Comparison of ENCODE assay signal across 15 mouse cellular contexts in the genomic region with DNA sequence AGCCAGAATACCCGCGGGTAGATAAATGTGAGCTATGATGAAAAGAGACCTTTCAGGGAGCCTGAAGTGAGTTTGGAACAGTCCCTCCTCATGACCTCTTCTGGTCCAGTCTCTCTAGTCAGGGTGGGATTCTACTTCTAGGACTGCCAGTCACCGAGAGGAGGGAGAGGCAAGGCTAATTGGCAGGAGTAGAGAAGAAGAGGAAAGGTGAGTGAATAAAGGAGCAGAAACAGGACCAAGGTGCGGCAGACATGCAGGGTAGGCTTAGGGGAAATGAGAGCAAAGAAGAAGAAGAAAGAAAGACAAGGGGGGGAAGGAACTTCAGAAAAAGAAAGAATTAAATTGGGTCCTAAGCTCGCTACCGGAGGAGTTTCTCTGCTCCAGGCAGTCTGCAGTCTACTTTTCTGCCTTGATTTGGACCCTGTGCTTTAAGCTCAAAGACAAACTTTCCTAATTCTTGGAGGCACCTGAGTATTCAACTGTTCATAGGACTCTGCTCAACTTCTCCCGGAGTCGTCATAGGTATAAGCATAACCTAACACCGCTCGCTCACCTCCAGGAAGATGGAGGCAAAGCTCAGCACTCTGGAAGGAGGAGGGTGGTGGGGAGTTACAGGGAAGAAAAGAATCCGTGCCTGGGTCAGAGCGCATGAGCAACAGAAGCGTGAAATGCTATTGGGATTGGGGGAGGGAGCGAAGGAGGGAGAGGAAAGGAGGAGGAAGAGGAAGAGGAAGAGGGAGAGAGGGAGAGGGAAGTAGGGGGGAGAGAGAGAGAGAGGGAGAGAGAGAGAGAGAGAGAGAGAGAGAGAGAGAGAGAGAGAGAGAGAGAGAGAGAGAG. TPM values are rescaled to one million over a fixed set of nuclear protein-coding genes. Genes with fewer than 3 reads are reported as not detected.
DNase-seq lines count a peak whose midpoint lies in the region; ATAC-seq lines count a peak whose summit lies in the region.
"Had no signal": no experiment of that assay in that cellular context is flagged by ENCODE, and none has a peak within 500 bp of the region (broad histone marks: within the 10 kb centered on the region; RNA-seq: fewer than 3 reads in every experiment).

No protein-coding gene starts in this region.

- peaks cover 11% of the 10 kb centered on the region; the same call in 1 of the 2 replicates for H3K4me1 ChIP-seq in hindbrain, embryonic 12.5 days

- peak; percentile 47; the same call in 1 of the 2 replicates for ATAC-seq in cerebellum, adult (ENCODE audit: insufficient number of reproducible peaks, low FRiP score, low TSS enrichment)
- peak; percentile 46; the same call in 1 of the 2 replicates for ATAC-seq in hindbrain, embryonic 12.5 days (ENCODE audit: low FRiP score)

- H3K27ac ChIP-seq in hindbrain, embryonic 12.5 days: peak overlapping the region; percentile 94
- H3K27ac ChIP-seq: embryonic facial prominence, embryonic 13.5 days; limb, embryonic 15.5 days; macrophage had no signal

- no peaks in the 10 kb centered on the region for H3K36me3 ChIP-seq in hindbrain, embryonic 12.5 days
- H3K36me3 ChIP-seq: embryonic facial prominence, embryonic 13.5 days; limb, embryonic 15.5 days had no signal

- WGBS in hindbrain, embryonic 12.5 days: 3% methylated on average over 14 of the region's 14 CpGs

- peak overlapping the region; percentile 79 for H3K4me2 ChIP-seq in hindbrain, embryonic 12.5 days (replicated peaks)
- H3K4me2 ChIP-seq: embryonic facial prominence, embryonic 13.5 days; limb, embryonic 15.5 days had no signal

- no peak overlapping the region; the same call in 1 of the 2 replicates for H3K9ac ChIP-seq in hindbrain, embryonic 12.5 days
- H3K9ac ChIP-seq: embryonic facial prominence, embryonic 13.5 days; limb, embryonic 15.5 days had no signal

- H3K27me3 ChIP-seq in hindbrain, embryonic 12.5 days: peaks cover 90% of the 10 kb centered on the region

- H3K9me3 ChIP-seq in hindbrain, embryonic 12.5 days (replicated peaks): no peaks in the 10 kb centered on the region
- H3K9me3 ChIP-seq: embryonic facial prominence, embryonic 13.5 days; limb, embryonic 15.5 days had no signal

- DNase-seq in cerebellum, postnatal 10 days: no peak
- peak; percentile 49 to 69 for DNase-seq in cerebellum, postnatal 36 days
- peak; percentile 53 for DNase-seq in neural tube, embryonic 10.5 days (ENCODE audit: extremely low spot score, low spot score)
- DNase-seq in adrenal gland, postnatal 14 days: no peak
- no peak for DNase-seq in frontal cortex, postnatal 25 days (ENCODE audit: low spot score in 2 of 2)
- no peak for DNase-seq in spleen, adult 18-20 months
- DNase-seq: adrenal gland, adult 2 months; gastrocnemius, postnatal 14 days; heart, postnatal 4 days had no signal

- H3K4me3 ChIP-seq in hindbrain, embryonic 12.5 days: peak overlapping the region; percentile 54
- H3K4me3 ChIP-seq: embryonic facial prominence, embryonic 13.5 days; limb, embryonic 15.5 days had no signal

RNA-seq across cellular contexts. Expression of a gene that starts 11.6 kb away (rescaled TPM):
- polyA plus RNA-seq in hindbrain, embryonic 12.5 days (2016; fragmentation: Nextera tagmentation; extraction: Ambion mirVana): 17.0 and 17.9 TPM in 2 replicates
- total RNA-seq in adrenal gland, postnatal 14 days (2021): 0.90 TPM in 1 of 2 replicates, not detected in the other
- total RNA-seq: adrenal gland, adult 2 months; heart, postnatal 4 days; MEL had no signal
- polyA plus RNA-seq: macrophage had no signal

RNA-seq across cellular contexts. Expression of a gene that starts 15.0 kb away (rescaled TPM):
- polyA plus RNA-seq in hindbrain, embryonic 12.5 days (2016; fragmentation: Nextera tagmentation; extraction: Ambion mirVana): 54.0 and 55.0 TPM in 2 replicates
- not detected in 2 replicates for total RNA-seq in adrenal gland, postnatal 14 days (2021)
- total RNA-seq: adrenal gland, adult 2 months; heart, postnatal 4 days; MEL had no signal
- polyA plus RNA-seq: adrenal gland, adult 2 months; macrophage had no signal

Comparison
In these comparisons a context has a peak if more than half of its experiments do, and no peak if none do; other contexts are left out.
1. DNase-seq: peak in cerebellum, postnatal 36 days (2 of 2) and neural tube, embryonic 10.5 days (single experiment); none in cerebellum, postnatal 10 days (0 of 2), adrenal gland, postnatal 14 days (single experiment), frontal cortex, postnatal 25 days (0 of 2) and spleen, adult 18-20 months (0 of 2).